Mouse (Mus musculus) heart, postnatal 0 days (tissue): Measurements from ENCODE around the gene Lfng.

Experiments used
- CTCF ChIP-seq: IDR thresholded peaks from 2 replicates; pipeline ENCODE4 v1.5.1; 2016; ENCODE audit warnings: antibody characterized with exemption, control low read depth, low read depth
- EP300 ChIP-seq: IDR thresholded peaks from 2 replicates; pipeline ENCODE4 v1.6.1; 2016; ENCODE audit warnings: antibody characterized with exemption, low read depth

DNA sequence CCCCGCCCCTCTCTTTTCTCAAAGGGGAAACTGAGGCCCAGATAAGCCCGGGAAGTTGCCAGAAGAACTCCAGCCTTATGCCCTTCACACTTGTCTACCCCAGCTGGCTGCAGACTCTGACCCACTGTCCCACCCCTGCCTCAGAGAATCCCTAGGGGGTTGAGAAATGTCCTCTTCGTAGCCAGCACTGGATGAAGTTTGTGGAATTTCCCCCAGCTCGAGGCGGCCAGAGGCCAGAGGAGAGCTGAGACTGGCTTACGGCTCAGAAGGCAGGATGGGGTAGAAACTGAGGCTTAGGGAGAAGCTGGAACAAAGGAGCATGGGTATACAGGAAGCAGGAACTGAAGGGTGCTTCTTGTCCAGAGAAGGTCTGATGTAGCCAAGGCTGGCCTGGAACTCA lies 34.5 kb upstream of the Lfng start:
- no peak for TF ChIP-seq CTCF
- TF ChIP-seq EP300 = no peak
